Mouse (Mus musculus) spleen, adult 18-20 months (tissue): ENCODE measurements at regions not wholly inside any gene's neighbourhood (a gene's known extent, or its start where the extent isn't known, plus 50 kb on each side); places are given as distances from the start of the nearest gene placed in this dataset.
A peak's percentile ranks its signal among the peaks of the same experiment; 100 is the strongest.

ENCODE experiments used
- DNase-seq, 2 experiments: peaks; one replicate each; pipeline ENCODE4 v3.0.0; 2022; ENCODE audit warnings: mixed read lengths in 2 of 2

DNA sequence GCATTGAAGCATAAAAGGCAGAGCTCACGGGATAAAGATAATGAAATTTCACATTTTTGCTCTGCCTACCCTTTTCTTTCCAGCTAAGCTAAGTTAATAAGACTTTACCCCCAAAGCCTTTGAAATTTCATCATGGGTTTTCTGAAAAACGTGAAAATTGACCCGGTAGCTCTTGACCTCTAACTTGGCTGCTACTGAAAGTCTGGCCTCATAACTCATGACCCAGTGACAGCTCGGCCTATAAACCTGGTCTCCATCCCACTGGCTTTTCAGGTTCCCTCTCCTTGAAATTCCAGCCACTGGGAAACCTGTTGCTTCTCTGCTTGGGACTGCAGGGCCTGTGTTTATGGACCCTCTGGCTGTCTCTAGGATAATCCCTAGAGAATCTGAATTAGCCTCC, 2285.3 kb downstream of the 4930444P10Rik start:
- no peak for DNase-seq

GRCm38 (mm10) chr1:13800460-13800859, 2292.7 kb downstream of the 4930444P10Rik start:
- DNase-seq = no peak

DNA sequence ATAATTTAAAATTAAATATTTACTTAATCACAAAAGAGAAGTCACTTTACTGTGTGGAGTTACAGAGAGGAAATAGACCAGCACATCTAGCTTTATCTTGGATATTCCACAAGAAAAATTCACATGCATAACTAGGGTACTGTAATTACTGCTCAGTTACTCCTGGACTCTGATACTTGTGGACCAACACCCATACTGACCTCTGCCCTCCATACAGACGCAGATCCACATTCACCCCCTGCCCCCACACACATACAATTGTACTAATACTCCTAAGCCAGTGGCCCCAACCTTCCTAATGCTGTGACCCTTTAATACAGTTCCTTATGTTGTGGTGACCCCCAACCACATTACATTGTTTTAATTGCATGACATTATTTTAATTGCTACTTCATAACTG, 2294.3 kb downstream of the 4930444P10Rik start:
- no peak for DNase-seq

DNA sequence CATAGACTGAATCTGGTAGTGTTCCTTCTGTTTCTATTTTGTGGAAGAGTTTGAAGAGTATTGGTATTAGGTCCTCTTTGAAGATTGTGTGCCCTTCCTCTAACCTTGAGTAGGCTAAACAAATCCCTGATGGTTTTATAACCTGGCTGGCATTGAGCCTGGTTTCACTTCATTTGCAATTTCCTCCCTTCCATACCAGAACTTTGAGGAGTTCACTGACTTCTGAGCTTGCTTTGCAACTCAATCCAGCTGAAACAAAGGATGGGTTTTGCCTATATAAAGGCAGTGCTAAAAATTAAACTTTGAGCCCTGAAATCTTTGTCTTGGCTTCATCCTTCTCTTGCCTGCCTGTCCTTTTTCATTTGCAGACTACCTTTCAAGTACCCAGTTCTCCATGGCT, 2297.9 kb downstream of the 4930444P10Rik start:
- DNase-seq = no peak

DNA sequence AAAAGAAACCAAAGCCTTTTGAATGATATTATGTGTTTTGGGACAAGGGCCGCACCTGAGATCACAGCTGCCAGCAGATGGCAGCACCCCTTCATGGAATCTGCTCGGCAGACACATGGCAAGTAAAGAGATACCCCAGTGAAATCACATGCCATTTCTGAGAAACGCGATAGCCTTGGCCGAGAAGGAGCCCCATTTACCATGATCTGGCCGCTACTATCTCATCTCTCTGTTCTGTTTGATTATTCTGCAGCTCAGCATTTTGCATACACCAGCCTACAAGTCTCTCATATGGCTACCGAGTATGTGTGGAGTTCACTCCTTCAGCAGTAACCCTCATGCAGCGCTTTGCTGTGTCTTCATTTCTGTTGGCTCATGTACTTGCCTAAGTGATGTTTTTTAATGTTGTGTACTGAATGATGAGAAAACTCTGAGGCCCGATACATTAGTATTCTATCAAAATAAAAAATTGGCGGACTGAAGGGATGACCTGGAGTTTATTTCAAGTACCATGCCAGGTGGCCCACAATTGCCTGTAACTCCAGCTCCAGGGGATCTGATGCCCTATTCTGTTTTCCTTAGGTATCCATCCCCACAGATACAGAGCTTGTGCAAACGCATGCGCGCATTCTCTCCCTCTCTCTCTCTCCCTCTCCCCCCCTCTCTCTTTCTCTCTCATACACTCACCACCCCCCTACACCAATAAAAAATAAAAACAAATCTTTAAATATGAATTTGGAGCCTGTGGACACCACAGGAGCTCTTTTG, 2303.6 kb downstream of the 4930444P10Rik start:
- DNase-seq = peak; percentile 54 to 79

DNA sequence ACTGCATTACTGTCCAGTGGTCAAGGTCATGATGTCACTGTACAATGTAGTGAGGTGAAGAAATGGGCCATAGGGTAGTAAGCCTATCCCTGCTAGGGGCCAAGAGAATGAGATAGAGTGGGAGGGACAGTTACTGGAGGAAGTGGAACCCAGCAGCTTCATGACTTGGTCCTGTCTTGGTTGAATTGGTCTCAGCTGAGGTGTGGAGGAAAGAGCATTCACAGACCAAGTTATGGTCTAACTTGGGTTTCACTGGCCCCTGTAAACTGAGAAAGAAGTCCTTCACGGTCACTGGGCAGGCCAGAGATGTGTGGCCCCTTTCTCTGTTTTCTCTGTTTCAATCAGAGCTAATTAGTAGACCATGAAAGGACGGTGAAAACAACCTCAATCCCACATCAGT, 2306.1 kb downstream of the 4930444P10Rik start:
- no peak for DNase-seq

GRCm38 (mm10) chr1:13784396-13784795, 2308.7 kb downstream of the 4930444P10Rik start:
- DNase-seq = peak in 1 of 2 experiments; percentile 15

DNA sequence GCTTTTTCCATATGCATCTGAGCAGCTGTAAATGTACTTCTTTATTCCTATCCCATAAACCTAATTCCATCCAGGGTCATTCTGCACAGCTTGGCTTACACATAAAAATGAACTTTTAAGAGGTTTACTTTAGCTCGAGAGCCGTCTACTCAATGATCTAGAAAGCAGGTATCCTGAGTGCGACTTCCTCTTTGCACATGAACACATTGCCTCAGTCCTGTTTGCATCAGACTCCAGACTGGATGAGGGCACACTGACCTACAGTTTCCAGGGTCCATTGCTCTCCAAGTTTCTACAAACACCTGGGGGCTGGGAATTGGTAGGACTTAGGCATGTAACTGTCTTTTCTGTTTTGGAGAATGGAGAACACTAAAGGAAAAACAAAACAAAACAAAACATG, 2310.5 kb downstream of the 4930444P10Rik start:
- no peak for DNase-seq

DNA sequence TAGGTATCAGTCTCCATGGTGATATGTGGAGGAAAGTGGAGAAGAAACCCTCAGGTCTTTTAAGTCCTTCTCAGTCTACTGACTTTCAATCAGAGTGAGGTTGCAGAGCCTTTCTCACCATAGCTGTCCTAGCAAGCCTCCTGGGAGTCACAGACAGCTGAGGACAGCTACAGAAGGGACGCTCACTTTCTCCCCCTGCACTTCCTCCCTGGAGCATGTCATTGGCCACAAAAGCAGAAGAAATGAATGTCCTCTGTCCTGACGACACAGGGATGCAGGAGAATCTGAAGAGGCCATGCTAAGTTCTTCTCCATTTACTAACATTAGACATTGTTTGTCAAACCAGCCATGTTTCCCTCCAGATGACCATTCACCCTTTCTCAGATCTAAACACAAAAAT, 2321.0 kb downstream of the 4930444P10Rik start:
- DNase-seq = no peak

GRCm38 (mm10) chr1:13771014-13771463, 2322.1 kb downstream of the 4930444P10Rik start:
- DNase-seq = no peak

- no peak for DNase-seq
These were observed 2338.6 kb downstream of the A830018L16Rik start for GRCm38 (mm10) chr1:13752479-13752878.

- no peak for DNase-seq
These were observed 2337.5 kb downstream of the A830018L16Rik start for GRCm38 (mm10) chr1:13751381-13751780.
